Mouse (Mus musculus) forelimb bud, embryonic 11.5 days (tissue): ENCODE data around the gene Pgam5.

Source experiments
- DNase-seq: peaks from one replicate; pipeline ENCODE4 v3.0.0-alpha.2; 2012; ENCODE audit warnings: low read depth, low spot score

Pgam5 gene

DNA sequence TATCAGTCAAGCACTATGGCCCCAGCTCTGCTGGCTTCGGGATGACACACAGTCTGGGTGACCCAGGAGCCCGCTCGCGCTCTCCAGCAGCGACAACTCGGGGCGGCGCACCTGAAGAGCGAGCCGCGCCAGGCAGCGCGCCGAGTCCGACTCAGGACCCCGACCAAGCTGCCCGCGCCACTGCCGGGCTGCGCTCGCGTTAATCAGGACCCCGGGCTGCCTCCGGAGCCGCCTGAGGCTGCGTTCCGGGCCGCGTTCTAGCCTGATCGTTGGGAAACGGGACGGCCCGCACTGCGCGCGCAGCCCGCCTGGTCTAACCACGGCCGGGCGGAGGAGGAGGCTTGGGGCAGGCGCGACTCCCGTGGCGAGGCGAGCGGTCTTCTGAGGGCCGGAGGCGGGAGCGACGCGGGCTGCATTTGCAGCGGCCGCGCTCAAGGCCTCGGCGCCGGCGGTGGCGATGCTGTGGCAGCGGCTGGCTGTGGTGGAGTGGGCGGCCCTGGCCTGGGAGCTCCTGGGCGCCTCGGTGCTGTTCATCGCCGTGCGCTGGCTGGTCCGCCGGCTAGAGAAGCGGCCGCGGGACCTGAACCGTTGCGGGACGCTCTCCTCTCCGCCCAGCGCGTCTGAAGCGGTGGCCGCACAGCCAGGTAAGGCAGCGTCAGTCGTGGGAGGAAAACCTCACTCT, 38.8 kb downstream of the Pgam5 start, which contains the start of gene Ankle2:
Ankle2 (plus strand) TSS at position 225 of the 682 bp plus-strand sequence.
- peak; percentile 93 for DNase-seq

GRCm38 (mm10) chr5:110230401-110230779, 39.3 kb downstream of the Pgam5 start:
- DNase-seq: no peak

GRCm38 (mm10) chr5:110227336-110227883, 42.3 kb downstream of the Pgam5 start:
- no peak for DNase-seq

- DNase-seq: no peak
Observed at GRCm38 (mm10) chr5:110225056-110225455, 44.7 kb downstream of the Pgam5 start.

GRCm38 (mm10) chr5:110222757-110223156, 47.0 kb downstream of the Pgam5 start:
- DNase-seq: no peak

- DNase-seq: no peak
Observed at GRCm38 (mm10) chr5:110220331-110220730, 49.4 kb downstream of the Pgam5 start.

DNA sequence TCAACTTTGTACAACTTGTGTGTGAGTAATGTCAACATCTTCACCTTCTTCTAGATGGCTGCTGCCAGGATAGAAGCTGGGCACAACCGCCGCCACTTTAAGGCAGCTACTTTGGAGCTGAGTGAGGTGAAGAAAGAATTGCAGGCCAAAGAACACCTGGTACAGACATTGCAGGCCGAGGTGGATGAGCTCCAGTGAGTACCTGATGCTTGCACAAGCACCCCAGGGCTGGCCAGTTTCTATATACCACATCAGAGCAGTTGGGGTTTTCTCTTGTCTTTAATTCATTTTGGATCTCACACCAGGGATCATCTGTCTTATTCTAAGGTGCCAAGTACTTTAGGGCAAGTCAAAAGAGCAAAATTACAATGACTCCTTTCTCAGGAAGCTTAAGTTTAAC, 52.9 kb downstream of the Pgam5 start:
- no peak for DNase-seq

- DNase-seq: no peak
Observed at GRCm38 (mm10) chr5:110211312-110211711, 58.4 kb downstream of the Pgam5 start.
